Mouse (Mus musculus) embryo, embryonic 10.5 days (tissue): ENCODE measurements around the gene Efcab11.

ENCODE experiments used
- DNase-seq: peaks from one replicate; pipeline ENCODE4 v3.0.0-alpha.2; 2015; ENCODE audit warnings: low spot score

Gene Efcab11

GRCm38 (mm10) chr12:99884269-99885261 lies at the start of gene Efcab11, which contains the start of gene Tdp1:
Gene Efcab11, minus strand, starts transcription at chr12:99884439.
Gene Tdp1, plus strand, starts transcription at chr12:99884517.
- DNase-seq, result peak; percentile 97

GRCm38 (mm10) chr12:99933630-99934029 lies 49.4 kb upstream of the Efcab11 start:
- no peak for DNase-seq

GRCm38 (mm10) chr12:99932245-99932644 lies 48.0 kb upstream of the Efcab11 start:
- no peak for DNase-seq

- DNase-seq, result no peak
Measured at GRCm38 (mm10) chr12:99929160-99929559, 44.9 kb upstream of the Efcab11 start.

- no peak for DNase-seq
Measured at GRCm38 (mm10) chr12:99928311-99928710, 44.1 kb upstream of the Efcab11 start.

- no peak for DNase-seq
Measured at GRCm38 (mm10) chr12:99923703-99924102, 39.5 kb upstream of the Efcab11 start.

GRCm38 (mm10) chr12:99923131-99923606 lies 38.9 kb upstream of the Efcab11 start:
- peak; percentile 67 for DNase-seq

- DNase-seq, result peak; percentile 31
Measured at GRCm38 (mm10) chr12:99921045-99921444, 36.8 kb upstream of the Efcab11 start.

GRCm38 (mm10) chr12:99919636-99920035 lies 35.4 kb upstream of the Efcab11 start:
- DNase-seq, result no peak

GRCm38 (mm10) chr12:99917800-99918427 lies 33.7 kb upstream of the Efcab11 start:
- no peak for DNase-seq

- DNase-seq, result no peak
Measured at GRCm38 (mm10) chr12:99911466-99911865, 27.2 kb upstream of the Efcab11 start.

- DNase-seq, result no peak
Measured at GRCm38 (mm10) chr12:99904537-99904936, 20.3 kb upstream of the Efcab11 start.

- no peak for DNase-seq
Measured at GRCm38 (mm10) chr12:99902867-99903370, 18.7 kb upstream of the Efcab11 start.

GRCm38 (mm10) chr12:99901973-99902866 lies 18.0 kb upstream of the Efcab11 start:
- no peak for DNase-seq

- no peak for DNase-seq
Measured at GRCm38 (mm10) chr12:99899991-99900390, 15.8 kb upstream of the Efcab11 start.

- no peak for DNase-seq
Measured at GRCm38 (mm10) chr12:99898248-99898870, 14.1 kb upstream of the Efcab11 start.

- DNase-seq, result no peak
Measured at GRCm38 (mm10) chr12:99897846-99898245, 13.6 kb upstream of the Efcab11 start.

- peak; percentile 14 for DNase-seq
Measured at GRCm38 (mm10) chr12:99885282-99885901, 1.2 kb upstream of the Efcab11 start.

- peak; percentile 72 for DNase-seq
Measured at GRCm38 (mm10) chr12:99883713-99884105, 530 bp downstream of the Efcab11 start.

- peak; percentile 99 for DNase-seq
Measured at GRCm38 (mm10) chr12:99883000-99883712, 1.1 kb downstream of the Efcab11 start.
